Mouse (Mus musculus) retina, embryonic 14.5 days (tissue): ENCODE data around the gene Znhit1.
"Not testable (repeated sequence)": the region's sequence is repeated elsewhere in the genome, so short reads cannot be mapped to it uniquely, and the experiment has no call there.

ENCODE experiments used
- DNase-seq: peaks from one replicate; pipeline ENCODE4 v3.0.0-alpha.2; 2015; ENCODE audit warnings: low spot score

Gene Znhit1

DNA sequence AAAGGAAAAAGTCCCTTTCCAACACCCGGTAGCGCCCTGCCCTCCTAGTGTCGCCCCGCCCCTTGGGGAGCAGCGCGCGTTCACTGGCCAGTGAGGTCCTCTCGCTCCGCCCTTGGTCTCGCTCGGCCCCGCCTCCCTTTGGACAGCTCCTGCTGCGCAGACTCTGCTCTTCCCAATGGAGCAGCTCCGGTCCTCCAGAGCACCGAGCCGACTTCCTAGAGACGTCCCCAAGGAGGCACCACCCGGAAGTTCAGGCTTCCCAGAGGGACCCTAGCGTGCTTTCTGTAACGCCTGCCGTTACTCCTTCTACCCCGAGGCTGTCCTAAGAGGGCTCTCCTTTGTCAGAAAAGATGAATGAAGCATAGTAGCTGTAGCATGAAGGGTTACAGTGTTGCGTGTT, 34.8 kb downstream of the Znhit1 start, which contains the start of gene Fis1:
Fis1 (plus strand) TSS at position 261 of the 400 bp plus-strand sequence.
- peak; percentile 99 for DNase-seq

DNA sequence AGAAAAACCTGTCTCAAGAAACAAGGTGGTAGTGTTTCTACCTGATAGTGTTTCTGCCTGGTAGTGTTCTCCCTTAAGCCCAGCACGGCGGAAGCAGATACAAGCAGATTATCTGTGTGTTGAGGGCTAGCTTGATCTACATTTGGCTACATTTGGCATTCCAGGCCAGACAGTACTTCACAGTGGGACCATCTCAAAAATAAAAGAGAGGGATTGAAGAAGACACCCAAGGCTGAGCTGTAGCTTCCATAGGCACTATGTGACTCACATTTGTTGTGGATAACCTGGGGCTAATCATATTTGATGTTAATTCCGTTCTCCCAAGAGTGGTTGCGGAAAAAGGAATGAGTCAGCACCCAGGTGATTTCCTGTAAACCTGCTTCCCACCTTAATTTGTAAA, 35.7 kb downstream of the Znhit1 start:
- DNase-seq: no peak

DNA sequence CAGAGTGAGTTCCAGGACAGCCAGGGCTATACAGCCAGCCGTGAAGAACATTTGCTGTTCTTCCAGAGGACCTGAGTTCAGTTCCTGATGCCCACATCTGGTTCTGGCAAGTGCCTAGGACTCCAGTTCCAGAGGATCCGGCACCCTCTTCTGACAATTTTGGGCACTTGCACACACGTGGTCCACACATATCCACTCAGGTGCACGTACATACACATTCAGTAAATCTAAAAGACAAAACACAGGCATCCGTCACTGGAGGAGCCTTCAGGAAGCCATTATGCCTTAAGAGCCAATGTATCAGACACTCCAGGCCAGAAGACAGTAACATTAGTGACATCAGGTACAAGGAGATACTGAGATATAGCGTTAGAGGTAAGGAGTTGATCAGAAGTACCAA, 37.3 kb downstream of the Znhit1 start:
- DNase-seq: no peak

DNA sequence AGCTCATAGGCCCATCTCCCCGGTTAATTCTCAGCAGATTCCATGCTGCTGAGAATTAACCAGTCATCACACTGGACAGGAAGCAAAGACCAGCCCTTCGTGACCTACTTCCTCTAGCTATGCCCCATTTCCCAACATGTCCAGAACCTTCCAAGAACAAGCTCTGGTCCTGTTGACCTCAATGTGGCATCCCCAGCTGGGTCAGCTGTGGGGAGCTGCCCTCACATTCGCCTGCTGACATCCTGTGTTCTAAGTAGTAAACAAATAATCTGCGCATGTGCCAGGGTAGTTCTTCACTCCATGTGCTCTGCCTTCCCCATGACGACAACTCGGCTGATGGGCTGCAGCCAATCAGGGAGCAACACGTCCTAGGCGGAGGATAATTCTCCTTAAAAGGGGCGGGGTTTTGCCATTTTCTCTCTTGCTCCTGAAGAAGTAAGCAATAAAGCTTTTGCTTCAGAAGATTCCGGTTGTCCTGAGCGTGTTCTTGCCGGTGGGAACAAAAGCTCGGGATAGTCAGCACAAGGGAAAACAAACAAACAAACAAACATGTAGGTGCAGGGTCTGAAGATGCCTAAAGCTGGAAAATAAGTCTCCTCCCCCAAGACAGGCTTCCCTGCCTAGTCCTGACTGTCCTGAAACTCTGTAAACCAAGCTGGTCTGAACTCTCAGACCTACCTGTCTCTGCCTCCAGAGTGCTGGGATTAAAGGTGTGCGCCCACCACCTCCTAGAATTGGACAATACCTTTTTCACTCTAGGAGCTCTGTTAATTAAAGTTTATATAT, 38.1 kb downstream of the Znhit1 start:
- not testable (repeated sequence) for DNase-seq

- DNase-seq: no peak
Observed at GRCm38 (mm10) chr5:136947874-136948273, 39.9 kb downstream of the Znhit1 start.

DNA sequence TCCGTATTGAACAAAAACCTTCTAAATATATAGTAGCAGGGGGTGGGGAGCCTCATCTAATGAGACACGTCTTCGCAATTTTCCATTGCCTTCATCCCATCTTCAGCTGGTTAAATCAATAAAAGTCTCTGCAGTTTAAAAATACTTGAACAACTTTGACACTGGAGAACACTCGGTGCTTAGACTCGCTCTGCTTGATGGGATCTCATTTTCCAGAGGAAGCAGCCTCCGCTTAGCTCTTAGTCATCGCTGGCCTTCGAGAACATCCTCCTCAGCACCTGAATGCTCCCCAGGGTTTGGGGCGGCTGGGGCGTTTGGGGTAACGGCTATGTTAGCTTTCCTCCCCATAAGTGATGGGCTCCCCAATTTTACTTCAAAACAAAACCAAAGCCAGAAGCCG, 42.7 kb downstream of the Znhit1 start:
- DNase-seq: no peak

DNA sequence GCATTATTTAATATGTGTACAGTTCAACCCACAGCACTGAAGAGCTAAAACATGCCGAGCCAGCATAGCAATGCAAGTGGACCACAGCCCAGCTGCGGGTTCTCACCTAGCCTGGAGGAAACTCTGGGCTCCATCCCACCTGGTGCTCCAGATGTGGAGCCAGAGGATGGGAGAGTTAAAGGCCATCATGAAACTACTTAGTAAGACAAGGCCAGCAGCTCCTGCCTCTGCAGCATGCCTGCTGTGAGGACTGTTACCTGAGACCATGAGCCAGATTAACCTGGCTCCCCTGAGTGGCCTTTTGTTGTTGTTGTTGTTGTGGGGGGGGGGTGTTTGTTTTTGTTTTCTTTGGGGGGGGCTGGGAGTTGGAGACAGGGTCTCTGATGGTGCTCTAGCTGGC, 44.4 kb downstream of the Znhit1 start:
- no peak for DNase-seq

DNA sequence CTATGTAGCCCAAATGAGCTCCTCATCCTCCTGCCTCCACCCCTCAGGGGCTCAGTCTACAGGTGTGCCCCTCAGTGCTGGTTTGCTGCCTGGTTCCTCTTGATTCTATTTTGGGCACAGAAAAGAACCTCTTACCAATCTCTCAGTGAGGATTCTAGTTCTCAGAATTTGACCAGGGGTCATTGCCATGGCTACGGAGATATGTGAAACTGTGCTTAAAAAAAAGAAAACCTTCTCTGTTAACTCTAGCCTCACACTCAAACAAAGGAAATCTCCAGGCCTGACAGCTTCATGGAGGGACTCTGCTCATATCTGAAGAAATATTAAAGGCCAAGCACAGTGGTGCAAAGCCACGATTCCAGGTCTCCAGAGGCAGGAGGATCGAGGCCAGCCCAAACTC, 45.0 kb downstream of the Znhit1 start:
- no peak for DNase-seq

DNA sequence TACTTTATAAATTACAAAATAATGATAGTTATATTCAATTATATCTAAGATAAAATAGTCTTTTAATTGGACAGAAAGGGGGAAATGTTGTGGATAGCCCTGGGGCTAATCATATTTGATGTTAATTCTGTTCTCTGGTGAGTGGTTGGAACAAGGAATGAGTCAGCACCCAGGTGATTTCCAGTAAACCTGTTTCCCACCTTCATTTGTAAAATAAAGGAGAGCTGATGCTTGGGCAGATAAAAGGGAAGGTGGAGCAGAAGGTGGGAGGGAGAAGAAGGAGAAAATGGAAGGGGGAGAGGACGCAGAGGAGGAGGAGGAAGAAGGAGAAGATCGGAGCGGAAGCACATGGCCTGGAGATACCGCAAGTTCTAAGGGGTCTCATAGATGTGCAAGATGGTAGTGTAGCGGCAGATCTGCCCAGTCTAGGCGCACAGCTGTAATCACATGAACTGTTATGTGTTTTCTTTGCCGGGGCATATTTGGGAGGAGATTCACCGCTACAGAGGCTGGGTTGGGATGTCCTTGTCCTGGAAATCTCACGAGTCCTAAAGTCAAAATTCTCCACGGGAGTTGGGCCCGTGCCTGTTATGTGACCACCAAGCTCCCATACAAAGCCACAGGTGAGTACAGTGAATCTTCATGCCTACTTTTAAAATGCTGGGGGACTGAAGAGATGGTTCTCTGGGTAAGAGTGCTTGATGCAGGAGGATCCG, 46.8 kb downstream of the Znhit1 start:
- DNase-seq: no peak

DNA sequence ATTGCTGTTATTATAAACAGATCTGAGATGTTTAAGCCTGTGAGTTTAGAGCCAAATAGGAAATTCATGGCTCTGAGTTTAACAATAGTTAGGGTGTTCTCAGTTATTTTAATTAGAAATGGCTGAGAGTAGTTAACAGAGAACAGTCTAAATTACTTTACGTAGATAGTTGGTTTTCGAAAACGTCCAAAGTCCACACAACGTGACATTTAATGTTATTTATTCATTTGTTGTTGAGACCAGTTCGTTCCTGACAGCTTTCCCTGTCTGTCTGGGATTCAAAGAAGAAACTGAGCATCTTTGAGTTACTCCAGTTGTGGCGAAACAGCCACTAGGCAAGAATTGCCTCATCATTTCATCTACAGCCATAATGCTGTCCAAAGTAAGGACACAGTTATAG, 47.8 kb downstream of the Znhit1 start:
- DNase-seq: not testable (repeated sequence)

DNA sequence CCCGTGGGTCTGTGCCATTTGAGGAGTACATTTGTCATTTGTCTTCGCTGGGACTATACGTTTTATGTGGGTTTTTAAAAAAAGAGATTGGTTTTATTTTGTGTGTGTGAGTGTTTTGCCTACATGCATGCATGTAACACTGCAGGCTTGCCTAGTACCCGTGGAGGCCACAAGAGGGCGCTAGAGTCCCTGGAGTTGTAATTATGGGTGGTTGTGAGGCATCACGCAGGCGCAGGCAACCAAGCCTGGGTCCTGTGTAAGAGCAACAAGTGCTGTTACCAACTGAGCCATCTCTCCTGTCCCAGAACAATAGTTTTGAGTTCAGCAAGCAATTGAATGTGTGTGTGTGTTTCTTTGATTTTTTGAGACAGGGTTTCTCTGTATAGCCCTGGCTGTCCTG, 48.5 kb downstream of the Znhit1 start:
- no peak for DNase-seq

DNA sequence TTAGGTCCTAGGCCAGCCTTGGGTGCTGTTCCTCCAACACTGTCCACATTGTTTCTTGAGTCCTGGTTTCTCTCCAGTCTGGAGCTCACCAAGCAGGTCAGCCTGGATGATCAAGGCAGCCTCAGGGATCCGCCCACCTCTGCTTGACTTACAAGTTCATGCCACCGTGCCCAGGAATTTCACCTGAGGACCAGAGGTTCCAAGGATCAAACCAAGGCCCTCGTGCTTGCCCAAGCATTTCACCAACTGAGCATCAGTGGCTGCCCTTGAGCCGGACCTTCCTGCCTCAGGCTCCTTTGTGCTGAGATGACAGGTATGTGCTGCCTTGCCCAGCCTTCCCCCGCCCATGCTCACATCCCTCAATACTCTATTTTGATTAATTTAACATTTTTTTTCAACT, 50.2 kb downstream of the Znhit1 start:
- no peak for DNase-seq

- DNase-seq: no peak
Observed at GRCm38 (mm10) chr5:136936750-136937149, 51.1 kb downstream of the Znhit1 start.

GRCm38 (mm10) chr5:136935905-136936695, 51.7 kb downstream of the Znhit1 start:
- DNase-seq: peak; percentile 29

- no peak for DNase-seq
Observed at GRCm38 (mm10) chr5:136933930-136934329, 53.9 kb downstream of the Znhit1 start.

- no peak for DNase-seq
Observed at GRCm38 (mm10) chr5:136932956-136933355, 54.9 kb downstream of the Znhit1 start.
